Mouse (Mus musculus): ENCODE data around the gene Lig1. TPM values are rescaled to one million over a fixed set of nuclear protein-coding genes. Genes with fewer than 3 reads are reported as not detected.
A peak's percentile ranks its signal among the peaks of the same experiment; 100 is the strongest.

The Lig1 gene
- 173 and 185 TPM in 2 replicates for polyA plus RNA-seq (2014; fragmentation: Nextera tagmentation; extraction: Ambion mirVana)

- H3K4me2 ChIP-seq (ENCODE audit: low read depth, severe bottlenecking): peak within 1 kb of the TSS; percentile 76
- 96% methylated on average over 16 of the region's 16 CpGs for WGBS
- H3K4me1 ChIP-seq (ENCODE audit: control insufficient read depth, insufficient read depth, low read length): no peaks in the 10 kb centered on the region
- no peaks in the 10 kb centered on the region for H3K27me3 ChIP-seq (ENCODE audit: control insufficient read depth, insufficient read depth, low read length)
- H3K9ac ChIP-seq (ENCODE audit: low read length): peak within 1 kb of the TSS; percentile 78
- no peaks in the 10 kb centered on the region for H3K9me3 ChIP-seq (ENCODE audit: control insufficient read depth, low read length)
- peaks cover 7% of the 10 kb centered on the region; the same call in 1 of the 2 replicates for H3K36me3 ChIP-seq (ENCODE audit: control insufficient read depth, insufficient read depth, low read length)
- DNase-seq (ENCODE audit: low spot score) (no peak), ATAC-seq (ENCODE audit: insufficient number of reproducible peaks, low FRiP score, low TSS enrichment, low read depth) (no peak)
- H3K27ac ChIP-seq (replicated peaks; ENCODE audit: low read depth, low read length): peak within 1 kb of the TSS; percentile 62; the same call in 1 of the 2 replicates
- peak within 1 kb of the TSS; percentile 52 for H3K4me3 ChIP-seq (ENCODE audit: low read depth, low read length)
These were observed at the start of gene Lig1 for GRCm38 (mm10) chr7:13277081-13277480. Gene Lig1, plus strand, starts transcription at chr7:13277283.

GRCm38 (mm10) chr7:13260746-13261700, 16.1 kb upstream of the Lig1 start:
- Histone ChIP-seq H3K27ac (replicated peaks; ENCODE audit: low read depth, low read length) (no peak overlapping the region), H3K9me3 (ENCODE audit: control insufficient read depth, low read length) (no peaks in the 10 kb centered on the region), H3K4me2 (ENCODE audit: low read depth, severe bottlenecking) (no peak overlapping the region), H3K27me3 (ENCODE audit: control insufficient read depth, insufficient read depth, low read length) (no peaks in the 10 kb centered on the region), H3K36me3 (ENCODE audit: control insufficient read depth, insufficient read depth, low read length) (no peaks in the 10 kb centered on the region), H3K4me1 (ENCODE audit: control insufficient read depth, insufficient read depth, low read length) (no peaks in the 10 kb centered on the region), H3K4me3 (ENCODE audit: low read depth, low read length) (no peak overlapping the region), H3K9ac (ENCODE audit: low read length) (no peak overlapping the region)
- DNase-seq (ENCODE audit: low spot score) (no peak), ATAC-seq (ENCODE audit: insufficient number of reproducible peaks, low FRiP score, low TSS enrichment, low read depth) (no peak)
- 48% methylated on average over 50 of the region's 50 CpGs for WGBS

- WGBS: 84% methylated on average over 5 of the region's 5 CpGs
- no peak overlapping the region for H3K4me3 ChIP-seq (ENCODE audit: low read depth, low read length)
These were observed 13.2 kb upstream of the Lig1 start for GRCm38 (mm10) chr7:13263851-13264250.

GRCm38 (mm10) chr7:13264396-13264795, 12.7 kb upstream of the Lig1 start:
- H3K4me3 ChIP-seq (ENCODE audit: low read depth, low read length): no peak overlapping the region
- H3K4me2 ChIP-seq (ENCODE audit: low read depth, severe bottlenecking): no peak overlapping the region
- H3K27ac ChIP-seq (replicated peaks; ENCODE audit: low read depth, low read length): no peak overlapping the region
- H3K9me3 ChIP-seq (ENCODE audit: control insufficient read depth, low read length): no peaks in the 10 kb centered on the region
- H3K9ac ChIP-seq (ENCODE audit: low read length): no peak overlapping the region
- ATAC-seq (ENCODE audit: insufficient number of reproducible peaks, low FRiP score, low TSS enrichment, low read depth) (no peak), DNase-seq (ENCODE audit: low spot score) (no peak)
- H3K36me3 ChIP-seq (ENCODE audit: control insufficient read depth, insufficient read depth, low read length): no peaks in the 10 kb centered on the region
- H3K27me3 ChIP-seq (ENCODE audit: control insufficient read depth, insufficient read depth, low read length): no peaks in the 10 kb centered on the region
- 79% methylated on average over 2 of the region's 2 CpGs for WGBS
- no peaks in the 10 kb centered on the region for H3K4me1 ChIP-seq (ENCODE audit: control insufficient read depth, insufficient read depth, low read length)

More at GRCm38 (mm10) chr7:13263851-13264250, 13.2 kb upstream of the Lig1 start:
- no peaks in the 10 kb centered on the region for H3K9me3 ChIP-seq (ENCODE audit: control insufficient read depth, low read length)
- no peak for DNase-seq (ENCODE audit: low spot score)
- no peak for ATAC-seq (ENCODE audit: insufficient number of reproducible peaks, low FRiP score, low TSS enrichment, low read depth)
- H3K27me3 ChIP-seq (ENCODE audit: control insufficient read depth, insufficient read depth, low read length): no peaks in the 10 kb centered on the region
- no peak overlapping the region for H3K9ac ChIP-seq (ENCODE audit: low read length)
- H3K36me3 ChIP-seq (ENCODE audit: control insufficient read depth, insufficient read depth, low read length): no peaks in the 10 kb centered on the region
- no peaks in the 10 kb centered on the region for H3K4me1 ChIP-seq (ENCODE audit: control insufficient read depth, insufficient read depth, low read length)
- H3K4me2 ChIP-seq (ENCODE audit: low read depth, severe bottlenecking): no peak overlapping the region
- H3K27ac ChIP-seq (replicated peaks; ENCODE audit: low read depth, low read length): no peak overlapping the region

- Histone ChIP-seq H3K9ac (ENCODE audit: low read length) (no peak overlapping the region), H3K4me1 (ENCODE audit: control insufficient read depth, insufficient read depth, low read length) (no peaks in the 10 kb centered on the region), H3K27ac (replicated peaks; ENCODE audit: low read depth, low read length) (no peak overlapping the region), H3K4me3 (ENCODE audit: low read depth, low read length) (no peak overlapping the region), H3K27me3 (ENCODE audit: control insufficient read depth, insufficient read depth, low read length) (no peaks in the 10 kb centered on the region), H3K36me3 (ENCODE audit: control insufficient read depth, insufficient read depth, low read length) (no peaks in the 10 kb centered on the region), H3K4me2 (ENCODE audit: low read depth, severe bottlenecking) (no peak overlapping the region), H3K9me3 (ENCODE audit: control insufficient read depth, low read length) (no peaks in the 10 kb centered on the region)
- WGBS: 91% methylated on average over 4 of the region's 4 CpGs
- ATAC-seq (ENCODE audit: insufficient number of reproducible peaks, low FRiP score, low TSS enrichment, low read depth) (no peak), DNase-seq (ENCODE audit: low spot score) (no peak)
These were observed 8.3 kb upstream of the Lig1 start for GRCm38 (mm10) chr7:13268749-13269260.

GRCm38 (mm10) chr7:13269394-13269793, 7.7 kb upstream of the Lig1 start:
- DNase-seq (ENCODE audit: low spot score) (no peak), ATAC-seq (ENCODE audit: insufficient number of reproducible peaks, low FRiP score, low TSS enrichment, low read depth) (no peak)
- Histone ChIP-seq H3K9ac (ENCODE audit: low read length) (no peak overlapping the region), H3K9me3 (ENCODE audit: control insufficient read depth, low read length) (no peaks in the 10 kb centered on the region), H3K4me1 (ENCODE audit: control insufficient read depth, insufficient read depth, low read length) (no peaks in the 10 kb centered on the region), H3K4me3 (ENCODE audit: low read depth, low read length) (no peak overlapping the region), H3K27me3 (ENCODE audit: control insufficient read depth, insufficient read depth, low read length) (no peaks in the 10 kb centered on the region), H3K4me2 (ENCODE audit: low read depth, severe bottlenecking) (no peak overlapping the region), H3K27ac (replicated peaks; ENCODE audit: low read depth, low read length) (no peak overlapping the region), H3K36me3 (ENCODE audit: control insufficient read depth, insufficient read depth, low read length) (no peaks in the 10 kb centered on the region)
- WGBS: 81% methylated on average over 11 of the region's 11 CpGs

- 97% methylated on average over 1 of the region's 1 CpGs for WGBS
- Histone ChIP-seq H3K27me3 (ENCODE audit: control insufficient read depth, insufficient read depth, low read length) (no peaks in the 10 kb centered on the region), H3K4me3 (ENCODE audit: low read depth, low read length) (no peak overlapping the region), H3K4me2 (ENCODE audit: low read depth, severe bottlenecking) (no peak overlapping the region), H3K27ac (replicated peaks; ENCODE audit: low read depth, low read length) (no peak overlapping the region), H3K4me1 (ENCODE audit: control insufficient read depth, insufficient read depth, low read length) (no peaks in the 10 kb centered on the region), H3K9me3 (ENCODE audit: control insufficient read depth, low read length) (no peaks in the 10 kb centered on the region), H3K36me3 (ENCODE audit: control insufficient read depth, insufficient read depth, low read length) (no peaks in the 10 kb centered on the region; the same call in 1 of the 2 replicates), H3K9ac (ENCODE audit: low read length) (no peak overlapping the region)
- ATAC-seq (ENCODE audit: insufficient number of reproducible peaks, low FRiP score, low TSS enrichment, low read depth) (no peak), DNase-seq (ENCODE audit: low spot score) (no peak)
These were observed 5.4 kb upstream of the Lig1 start for GRCm38 (mm10) chr7:13271704-13272103.

GRCm38 (mm10) chr7:13277833-13278232, 750 bp downstream of the Lig1 start:
- Histone ChIP-seq H3K9ac (ENCODE audit: low read length) (peak overlapping the region; percentile 78), H3K36me3 (ENCODE audit: control insufficient read depth, insufficient read depth, low read length) (peaks cover 11% of the 10 kb centered on the region), H3K4me1 (ENCODE audit: control insufficient read depth, insufficient read depth, low read length) (no peaks in the 10 kb centered on the region), H3K4me3 (ENCODE audit: low read depth, low read length) (peak overlapping the region; percentile 52), H3K4me2 (ENCODE audit: low read depth, severe bottlenecking) (peak overlapping the region; percentile 76), H3K27ac (replicated peaks; ENCODE audit: low read depth, low read length) (peak overlapping the region; percentile 62; the same call in 1 of the 2 replicates), H3K9me3 (ENCODE audit: control insufficient read depth, low read length) (no peaks in the 10 kb centered on the region), H3K27me3 (ENCODE audit: control insufficient read depth, insufficient read depth, low read length) (no peaks in the 10 kb centered on the region)
- DNase-seq (ENCODE audit: low spot score): no peak
- 0 out of 2 replicates have a peak, but pooled peaks have one; percentile 0 for ATAC-seq (ENCODE audit: insufficient number of reproducible peaks, low FRiP score, low TSS enrichment, low read depth)
- 30% methylated on average over 2 of the region's 2 CpGs for WGBS

Data from limb, embryonic 11.5 days (tissue).